Mouse (Mus musculus): Measurements from ENCODE around the gene Zfp607b. TPM values are rescaled to one million over a fixed set of nuclear protein-coding genes. Genes with fewer than 3 reads are reported as not detected.

Zfp607b gene
- polyA plus RNA-seq, 1 experiment from 2014 or later, result 10.1 TPM

DNA sequence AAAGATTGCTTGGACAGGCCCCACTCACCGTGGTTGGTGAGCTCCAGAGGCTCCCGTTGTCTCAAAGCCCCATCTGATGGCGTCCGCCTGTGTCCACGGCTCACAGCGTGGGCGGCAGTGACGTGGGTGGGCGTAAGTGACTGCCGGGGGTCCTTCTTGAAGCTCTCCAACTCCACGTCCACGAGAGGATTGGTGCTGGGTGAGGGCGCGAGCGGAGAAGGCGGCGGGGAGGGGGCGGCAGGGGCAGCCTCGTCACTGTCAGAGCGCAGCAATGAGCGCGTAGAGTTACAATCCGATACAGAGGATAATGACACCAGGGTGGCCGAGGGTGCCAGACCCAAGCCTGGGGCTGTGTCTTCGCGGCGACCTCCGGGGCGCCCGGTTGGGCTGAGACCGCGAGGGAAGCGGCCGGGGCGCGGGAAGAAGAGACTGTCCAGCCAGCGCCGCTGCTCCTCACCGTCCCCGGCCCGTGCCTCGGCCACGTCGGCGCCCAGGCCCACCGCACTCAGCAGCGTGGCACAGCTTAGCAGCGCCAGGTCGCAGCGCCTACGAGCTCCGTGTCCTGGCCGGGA, 31.2 kb upstream of the Zfp607b start:
- no peak overlapping the region for H3K27ac ChIP-seq (replicated peaks)
- 32% methylated on average over 50 of the region's 53 CpGs for WGBS
- no peak overlapping the region for H3K4me2 ChIP-seq
- ATAC-seq (ENCODE audit: low FRiP score), result no peak
- no peak overlapping the region for H3K9ac ChIP-seq (replicated peaks)
- H3K9me3 ChIP-seq (replicated peaks), result no peaks in the 10 kb centered on the region
- peaks cover 67% of the 10 kb centered on the region for H3K36me3 ChIP-seq
- H3K27me3 ChIP-seq (replicated peaks), result peaks cover 7% of the 10 kb centered on the region; the same call in 1 of the 2 replicates
- peaks cover 31% of the 10 kb centered on the region for H3K4me1 ChIP-seq
- no peak overlapping the region for H3K4me3 ChIP-seq (replicated peaks)

DNA sequence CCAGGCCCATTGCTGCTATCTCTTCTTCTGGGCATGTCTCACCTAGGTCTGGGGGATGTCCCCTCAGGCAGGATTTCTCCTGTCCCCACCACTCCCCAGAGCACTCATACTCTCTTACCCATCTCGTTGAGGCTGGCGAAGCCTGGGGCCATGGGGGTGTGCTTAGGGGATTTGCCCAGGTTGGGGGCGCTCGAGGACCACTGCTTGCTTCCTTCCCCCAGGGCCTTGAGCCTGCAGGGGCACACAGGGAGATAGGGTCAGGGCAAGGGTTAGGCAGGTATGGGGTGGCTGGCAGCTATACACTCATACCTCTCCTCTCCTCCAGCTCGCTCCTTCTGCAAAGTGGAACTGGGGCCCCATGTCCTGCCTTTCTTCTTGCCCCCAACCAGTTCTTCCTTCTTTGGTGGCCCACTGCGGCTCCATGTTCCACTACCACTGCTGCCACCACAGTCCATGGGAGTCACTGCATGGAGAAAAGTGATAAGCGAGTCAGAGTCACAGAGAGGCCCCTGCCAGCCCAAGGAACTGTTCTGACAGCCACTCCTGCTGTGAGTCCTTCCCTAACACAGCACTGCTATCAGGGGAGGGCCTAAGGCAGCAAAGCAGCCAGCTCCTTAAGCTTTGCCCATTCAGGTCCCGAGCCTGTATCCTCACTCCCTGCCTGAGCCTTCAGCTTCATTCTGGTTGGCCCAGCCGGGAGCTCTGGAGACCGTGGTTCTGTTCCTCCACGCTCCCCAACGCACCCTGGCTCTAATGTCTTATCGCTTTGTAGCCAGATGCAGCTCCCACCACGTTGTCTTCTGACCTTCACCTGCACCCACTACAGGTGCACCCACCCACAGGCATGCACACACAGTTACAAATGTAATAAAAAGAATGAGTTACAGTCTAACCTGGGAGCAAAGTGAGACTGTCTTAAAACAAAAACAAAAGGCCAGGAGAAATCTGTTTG, 30.2 kb upstream of the Zfp607b start:
- ATAC-seq (ENCODE audit: low FRiP score), result no peak
- Histone ChIP-seq H3K4me1 (peaks cover 23% of the 10 kb centered on the region), H3K9ac (replicated peaks) (no peak overlapping the region), H3K36me3 (peaks cover 72% of the 10 kb centered on the region), H3K4me2 (no peak overlapping the region), H3K27ac (replicated peaks) (no peak overlapping the region), H3K4me3 (replicated peaks) (no peak overlapping the region), H3K27me3 (replicated peaks) (peaks cover 7% of the 10 kb centered on the region; the same call in 1 of the 2 replicates), H3K9me3 (replicated peaks) (no peaks in the 10 kb centered on the region)
- 62% methylated on average over 14 of the region's 14 CpGs for WGBS

DNA sequence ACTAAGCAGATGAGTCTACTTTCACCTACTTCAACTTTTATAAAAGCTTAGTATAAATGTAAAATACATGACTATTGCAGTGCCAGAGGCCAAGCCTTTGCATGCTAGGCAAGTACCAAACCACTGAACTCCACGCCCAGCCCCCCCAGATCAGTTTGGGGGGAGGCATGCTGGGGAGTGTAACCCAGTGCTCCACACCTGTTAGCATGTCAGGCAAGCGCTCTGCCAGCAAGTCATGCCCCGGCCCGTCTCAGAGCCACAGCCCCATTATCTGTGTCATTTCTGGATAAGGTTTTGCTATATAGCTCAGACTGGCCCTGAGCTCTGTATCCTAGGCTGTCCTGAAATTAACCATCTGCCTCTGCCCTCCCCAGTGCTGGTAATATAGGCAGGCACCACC, 27.1 kb upstream of the Zfp607b start:
- no peak overlapping the region for H3K4me2 ChIP-seq
- H3K27ac ChIP-seq (replicated peaks), result no peak overlapping the region
- no peak overlapping the region for H3K9ac ChIP-seq (replicated peaks)
- no peak overlapping the region for H3K4me3 ChIP-seq (replicated peaks)
- peaks cover 7% of the 10 kb centered on the region; the same call in 1 of the 2 replicates for H3K27me3 ChIP-seq (replicated peaks)
- no peaks in the 10 kb centered on the region for H3K9me3 ChIP-seq (replicated peaks)
- WGBS, result 92% methylated on average over 4 of the region's 4 CpGs
- H3K36me3 ChIP-seq, result peaks cover 80% of the 10 kb centered on the region
- H3K4me1 ChIP-seq, result no peaks in the 10 kb centered on the region
- no peak for ATAC-seq (ENCODE audit: low FRiP score)

DNA sequence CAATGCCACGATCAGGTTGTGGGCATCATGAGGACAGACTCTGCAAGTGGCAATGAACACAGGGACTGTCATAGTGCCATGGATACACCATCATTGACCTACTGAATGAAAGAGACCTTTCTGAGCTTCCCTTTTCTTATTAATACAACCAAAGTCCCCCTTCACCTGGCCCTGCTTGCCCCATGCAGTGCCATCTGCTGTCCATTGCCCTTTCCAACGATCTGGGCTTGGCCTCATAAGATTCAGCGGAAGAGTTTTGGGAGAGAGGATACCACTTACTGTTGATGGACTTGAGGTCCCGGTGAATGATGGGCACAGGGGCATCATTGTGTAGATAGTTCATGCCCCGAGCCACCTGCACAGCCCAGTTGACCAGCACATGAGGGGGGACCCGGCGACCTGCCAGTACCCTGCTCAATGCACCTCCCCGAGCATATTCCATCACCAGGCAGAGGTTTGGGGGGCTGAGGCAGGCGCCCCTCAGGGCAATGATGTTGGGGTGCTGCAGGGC, 16.0 kb upstream of the Zfp607b start:
- peak overlapping the region; percentile 82 for H3K9ac ChIP-seq (replicated peaks)
- peak overlapping the region; percentile 80 for H3K4me3 ChIP-seq (replicated peaks)
- peak overlapping the region; percentile 89 for H3K4me2 ChIP-seq
- no peaks in the 10 kb centered on the region for H3K27me3 ChIP-seq (replicated peaks)
- H3K4me1 ChIP-seq, result peaks cover 53% of the 10 kb centered on the region
- WGBS, result 60% methylated on average over 9 of the region's 9 CpGs
- H3K27ac ChIP-seq (replicated peaks), result no peak overlapping the region
- peaks cover 14% of the 10 kb centered on the region for H3K36me3 ChIP-seq
- H3K9me3 ChIP-seq (replicated peaks), result no peaks in the 10 kb centered on the region
- peak; percentile 2; the same call in 1 of the 2 replicates for ATAC-seq (ENCODE audit: low FRiP score)

DNA sequence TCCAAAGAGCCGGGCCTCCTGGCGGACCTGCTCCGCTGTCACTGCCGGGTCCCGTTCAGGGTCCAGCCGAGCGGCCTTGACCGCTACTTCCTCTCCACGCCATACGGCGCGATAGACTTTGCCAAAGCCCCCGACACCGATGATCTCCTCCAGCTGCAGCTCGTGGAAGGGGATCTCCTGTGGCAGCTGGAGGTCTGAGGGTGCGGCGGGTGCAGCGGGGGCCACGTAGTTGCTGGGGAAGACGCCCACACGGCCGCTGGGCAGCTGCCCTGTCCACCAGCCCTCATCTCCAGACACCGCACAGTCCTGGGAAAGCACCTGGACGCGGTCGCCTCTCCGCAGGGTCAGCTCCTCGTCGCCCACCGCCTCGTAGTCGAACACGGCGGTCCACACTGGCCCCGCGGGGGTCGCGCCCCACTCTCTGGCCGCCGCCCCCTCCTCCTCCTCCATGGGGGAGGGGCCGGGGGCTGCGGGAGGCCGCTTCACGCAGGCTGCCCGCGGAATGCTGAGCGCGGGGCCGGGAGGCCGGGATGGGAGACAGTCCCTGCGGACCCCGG, 15.5 kb upstream of the Zfp607b start:
- H3K4me3 ChIP-seq (replicated peaks), result peak overlapping the region; percentile 80
- peak overlapping the region; percentile 89 for H3K4me2 ChIP-seq
- H3K36me3 ChIP-seq, result peaks cover 14% of the 10 kb centered on the region
- peaks cover 49% of the 10 kb centered on the region for H3K4me1 ChIP-seq
- no peaks in the 10 kb centered on the region for H3K9me3 ChIP-seq (replicated peaks)
- ATAC-seq (ENCODE audit: low FRiP score), result peak; percentile 22
- H3K27ac ChIP-seq (replicated peaks), result peak overlapping the region; percentile 95
- H3K9ac ChIP-seq (replicated peaks), result peak overlapping the region; percentile 82
- WGBS, result 1% methylated on average over 48 of the region's 52 CpGs
- no peaks in the 10 kb centered on the region for H3K27me3 ChIP-seq (replicated peaks)

DNA sequence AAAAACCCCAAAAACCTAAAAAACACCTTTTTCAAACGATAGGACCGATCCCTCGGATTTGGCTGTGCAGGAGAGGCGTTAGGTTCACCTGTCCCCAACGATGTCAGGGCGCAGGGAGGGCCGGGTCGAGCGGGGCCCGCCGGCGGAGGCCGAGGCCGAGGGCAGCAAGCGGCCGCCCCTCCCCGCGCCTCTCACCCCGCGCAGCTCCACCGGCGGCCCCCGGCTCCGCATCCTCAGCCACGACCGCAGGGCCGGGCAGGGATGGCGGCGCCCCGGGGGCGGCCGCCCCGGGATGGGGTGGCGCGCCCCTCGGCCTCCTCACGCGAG, 15.0 kb upstream of the Zfp607b start:
- peak; percentile 65; the same call in 1 of the 2 replicates for ATAC-seq (ENCODE audit: low FRiP score)
- peaks cover 14% of the 10 kb centered on the region for H3K36me3 ChIP-seq

DNA sequence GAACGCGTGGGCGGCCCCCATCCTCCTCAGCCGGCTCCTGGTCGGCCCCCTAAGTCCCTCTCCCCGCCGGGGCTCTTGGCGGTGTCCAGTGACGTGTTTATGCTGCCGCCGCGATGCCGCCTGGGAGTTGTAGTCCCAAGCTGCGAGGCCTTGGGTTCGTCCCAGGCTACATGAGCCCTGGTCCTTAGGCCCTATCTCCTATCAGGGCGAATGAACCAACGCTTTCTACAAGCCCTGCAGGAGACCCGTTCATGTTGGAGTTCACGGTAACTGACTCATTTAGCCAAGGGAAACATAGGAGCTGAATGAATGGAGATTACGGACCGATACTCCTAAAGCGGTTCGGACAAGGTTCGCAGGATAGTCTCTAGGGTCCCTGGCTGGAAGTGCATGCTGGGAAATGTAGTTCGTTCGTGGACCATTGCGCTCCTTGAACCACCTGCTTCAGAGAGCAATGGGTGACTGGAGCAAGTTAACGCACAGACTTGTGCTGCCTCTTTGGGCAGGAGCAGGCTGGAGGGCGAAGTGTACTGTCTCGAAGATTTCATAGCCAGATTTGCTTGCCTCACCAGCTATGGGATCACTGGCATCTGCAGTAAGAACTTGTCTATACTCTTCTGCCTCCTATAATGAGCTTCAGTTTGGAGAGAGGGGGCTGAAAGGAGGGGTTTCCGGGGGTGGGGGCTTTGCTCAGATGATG, 14.5 kb upstream of the Zfp607b start, which contains the start of gene Map3k10:
Gene Map3k10, minus strand, starts transcription at position 77 of the 700 bp plus-strand sequence.
- Histone ChIP-seq H3K36me3 (peaks cover 14% of the 10 kb centered on the region), H3K27ac (replicated peaks) (peak within 1 kb of the TSS; percentile 95), H3K4me2 (peak within 1 kb of the TSS; percentile 89), H3K4me1 (peaks cover 44% of the 10 kb centered on the region), H3K4me3 (replicated peaks) (peak within 1 kb of the TSS; percentile 80), H3K27me3 (replicated peaks) (no peaks in the 10 kb centered on the region), H3K9me3 (replicated peaks) (no peaks in the 10 kb centered on the region), H3K9ac (replicated peaks) (peak within 1 kb of the TSS; percentile 82)
- WGBS, result 1% methylated on average over 29 of the region's 31 CpGs
- ATAC-seq (ENCODE audit: low FRiP score), result peak; percentile 95

More for the DNA sequence above, 15.0 kb upstream of the Zfp607b start:
- H3K9me3 ChIP-seq (replicated peaks), result no peaks in the 10 kb centered on the region
- peaks cover 49% of the 10 kb centered on the region for H3K4me1 ChIP-seq
- H3K4me3 ChIP-seq (replicated peaks), result peak overlapping the region; percentile 80
- WGBS, result 0% methylated on average over 30 of the region's 38 CpGs
- peak overlapping the region; percentile 95 for H3K27ac ChIP-seq (replicated peaks)
- peak overlapping the region; percentile 82 for H3K9ac ChIP-seq (replicated peaks)
- no peaks in the 10 kb centered on the region for H3K27me3 ChIP-seq (replicated peaks)
- peak overlapping the region; percentile 89 for H3K4me2 ChIP-seq

DNA sequence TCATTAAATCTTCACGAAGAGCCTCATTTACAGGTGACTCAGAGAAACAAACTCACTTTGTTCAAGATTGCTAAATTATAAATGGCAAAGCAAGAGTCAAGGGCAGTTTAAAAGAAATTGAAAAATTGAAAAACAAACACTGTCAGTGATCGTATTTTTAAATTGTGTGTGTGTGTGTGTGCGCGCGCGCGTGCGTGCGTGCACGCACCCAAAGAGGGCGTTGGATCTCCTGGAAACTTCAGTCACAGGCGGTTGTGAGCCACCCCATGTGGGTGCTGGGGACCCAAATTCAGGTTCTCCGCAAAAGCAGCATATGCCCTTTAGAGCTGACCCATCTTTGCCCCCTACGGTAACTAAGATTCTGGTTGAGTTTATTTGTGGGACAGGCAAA, 13.9 kb upstream of the Zfp607b start:
- H3K4me2 ChIP-seq, result peak overlapping the region; percentile 89
- H3K27ac ChIP-seq (replicated peaks), result peak overlapping the region; percentile 95
- H3K27me3 ChIP-seq (replicated peaks), result no peaks in the 10 kb centered on the region
- H3K4me1 ChIP-seq, result peaks cover 38% of the 10 kb centered on the region
- H3K4me3 ChIP-seq (replicated peaks), result peak overlapping the region; percentile 80
- ATAC-seq (ENCODE audit: low FRiP score), result peak; percentile 5; the same call in 1 of the 2 replicates
- 35% methylated on average over 14 of the region's 14 CpGs for WGBS
- peak overlapping the region; percentile 82; the same call in 1 of the 2 replicates for H3K9ac ChIP-seq (replicated peaks)
- no peaks in the 10 kb centered on the region for H3K9me3 ChIP-seq (replicated peaks)
- peaks cover 11% of the 10 kb centered on the region for H3K36me3 ChIP-seq

DNA sequence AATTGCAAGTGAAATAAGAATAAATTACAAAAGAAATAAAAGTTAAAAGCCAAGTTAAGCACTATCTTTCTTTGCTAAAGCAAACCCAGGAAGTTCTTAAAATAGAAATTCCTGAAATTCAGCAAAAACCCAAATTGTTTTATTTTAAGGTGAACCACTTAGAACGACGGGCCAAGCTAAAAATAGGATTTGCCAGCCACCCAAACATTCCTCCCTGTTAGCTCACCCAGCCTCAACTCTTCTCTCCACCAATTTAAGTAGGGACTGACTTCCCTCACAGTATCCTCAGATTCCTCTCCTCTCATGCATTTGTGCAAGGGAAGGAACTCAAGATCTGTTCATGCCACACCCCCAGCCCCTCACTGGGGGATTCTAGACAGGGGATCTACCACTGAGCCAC, 5.9 kb upstream of the Zfp607b start:
- Histone ChIP-seq H3K9ac (replicated peaks) (no peak overlapping the region), H3K4me1 (peaks cover 6% of the 10 kb centered on the region), H3K36me3 (no peaks in the 10 kb centered on the region), H3K4me2 (no peak overlapping the region), H3K27ac (replicated peaks) (no peak overlapping the region), H3K9me3 (replicated peaks) (no peaks in the 10 kb centered on the region), H3K27me3 (replicated peaks) (no peaks in the 10 kb centered on the region), H3K4me3 (replicated peaks) (no peak overlapping the region)
- no peak for ATAC-seq (ENCODE audit: low FRiP score)
- WGBS, result 62% methylated on average over 2 of the region's 2 CpGs

DNA sequence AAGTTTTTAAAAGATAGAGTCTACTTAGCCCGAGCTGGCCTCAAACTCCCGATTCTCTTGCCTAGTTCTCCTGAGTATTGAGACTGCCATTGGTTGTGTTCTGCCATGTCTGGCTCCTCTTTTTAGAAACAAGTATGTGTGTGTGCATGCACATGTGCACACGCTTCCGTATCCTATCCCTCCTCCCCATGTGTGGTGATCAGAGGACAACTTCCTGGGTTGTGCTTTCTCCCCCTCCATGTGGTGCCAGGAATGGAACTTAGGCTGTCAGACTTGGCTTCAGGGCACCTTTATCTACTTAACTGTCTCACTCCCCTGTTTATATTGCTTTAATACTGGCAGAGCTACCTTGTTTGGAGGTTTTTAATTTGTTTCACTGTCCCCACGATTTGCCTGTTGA, 3.9 kb upstream of the Zfp607b start:
- H3K4me3 ChIP-seq (replicated peaks), result peak overlapping the region; percentile 24; the same call in 1 of the 2 replicates
- no peak overlapping the region for H3K9ac ChIP-seq (replicated peaks)
- no peaks in the 10 kb centered on the region for H3K27me3 ChIP-seq (replicated peaks)

DNA sequence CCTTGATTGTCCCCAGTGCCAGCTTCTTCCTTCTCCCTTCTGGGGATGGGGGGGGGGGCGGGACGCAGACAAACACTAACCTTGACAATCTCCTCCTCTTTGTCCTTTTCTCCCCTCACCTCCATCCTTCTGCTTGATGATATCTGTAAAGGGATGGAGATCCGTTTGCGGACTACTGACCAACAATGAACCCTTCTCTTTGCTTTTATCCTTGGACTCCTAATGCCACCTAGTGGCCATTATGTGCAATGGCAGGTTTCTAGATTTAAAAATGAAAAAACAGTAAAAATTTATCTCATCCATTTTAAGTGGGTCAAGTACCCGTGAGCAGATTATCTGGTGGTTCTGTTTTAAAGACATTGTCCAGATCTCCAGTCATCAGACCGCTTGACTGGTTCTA, 3.5 kb upstream of the Zfp607b start:
- H3K4me2 ChIP-seq, result peak overlapping the region; percentile 48
- no peak overlapping the region for H3K27ac ChIP-seq (replicated peaks)
- H3K4me1 ChIP-seq, result peaks cover 17% of the 10 kb centered on the region
- no peak for ATAC-seq (ENCODE audit: low FRiP score)
- no peaks in the 10 kb centered on the region for H3K27me3 ChIP-seq (replicated peaks)
- no peaks in the 10 kb centered on the region for H3K36me3 ChIP-seq
- H3K9ac ChIP-seq (replicated peaks), result no peak overlapping the region
- H3K9me3 ChIP-seq (replicated peaks), result no peaks in the 10 kb centered on the region
- peak overlapping the region; percentile 24; the same call in 1 of the 2 replicates for H3K4me3 ChIP-seq (replicated peaks)
- under 1% methylated on average over 6 of the region's 6 CpGs for WGBS

More for the DNA sequence above, 3.9 kb upstream of the Zfp607b start:
- Histone ChIP-seq H3K9me3 (replicated peaks) (no peaks in the 10 kb centered on the region), H3K36me3 (no peaks in the 10 kb centered on the region), H3K4me1 (peaks cover 15% of the 10 kb centered on the region), H3K4me2 (peak overlapping the region; percentile 48), H3K27ac (replicated peaks) (no peak overlapping the region)
- WGBS, result 46% methylated on average over 5 of the region's 5 CpGs
- no peak for ATAC-seq (ENCODE audit: low FRiP score)

Measured in neural tube, embryonic 15.5 days (tissue).